Mouse (Mus musculus) embryonic facial prominence, embryonic 10.5 days (tissue): ENCODE results near the gene Prn. TPM values are rescaled to one million over a fixed set of nuclear protein-coding genes. Genes with fewer than 3 reads are reported as not detected.
A peak's percentile ranks its signal among the peaks of the same experiment; 100 is the strongest.

Source experiments
- DNase-seq: peaks from one replicate; pipeline ENCODE4 v3.0.0-alpha.2; 2017; ENCODE audit warnings: low spot score
- H3K27ac ChIP-seq: fragments of 300-500 bp; sonication (generic); replicated peaks from 2 replicates; pipeline ENCODE4 v1.5.1; 2016; ENCODE audit warnings: mild to moderate bottlenecking
- H3K27me3 ChIP-seq: fragments of 300-500 bp; sonication (generic); replicated peaks from 2 replicates; pipeline ENCODE4 v1.6.1; 2016; ENCODE audit warnings: low read depth, mild to moderate bottlenecking; ENCODE audit not compliant: poor library complexity, severe bottlenecking
- H3K36me3 ChIP-seq: fragments of 300-500 bp; sonication (generic); replicated peaks from 2 replicates; pipeline ENCODE4 v1.6.1; 2016; ENCODE audit warnings: mild to moderate bottlenecking, moderate library complexity
- H3K4me1 ChIP-seq: fragments of 300-500 bp; sonication (generic); 2 replicates; pipeline ENCODE4 v1.6.1; 2016
- H3K4me3 ChIP-seq: fragments of 300-500 bp; sonication (generic); 2 replicates; pipeline ENCODE4 v1.5.1; 2016; ENCODE audit warnings: mild to moderate bottlenecking, moderate library complexity
- H3K9me3 ChIP-seq: fragments of 300-500 bp; sonication (generic); 2 replicates; pipeline ENCODE4 v1.6.1; 2016; ENCODE audit warnings: mild to moderate bottlenecking
- WGBS: fragments of 180-500 bp; shearing (Covaris S2); methylation state at CpG from one replicate; pipeline ENCODE4 v1.1.7; 2016; 5-methylcytosine and 5-hydroxymethylcytosine counted together
- polyA plus RNA-seq: library from polyadenylated mRNA; unstranded; fragments of >200 nt; fragmentation: Nextera tagmentation; extraction: Ambion mirVana; gene quantifications from 2 replicates; pipeline ENCODE4 v1.2.1, GENCODE M21; 2016

Gene Prn
- polyA plus RNA-seq, 1 experiment from 2014 or later = not detected

DNA sequence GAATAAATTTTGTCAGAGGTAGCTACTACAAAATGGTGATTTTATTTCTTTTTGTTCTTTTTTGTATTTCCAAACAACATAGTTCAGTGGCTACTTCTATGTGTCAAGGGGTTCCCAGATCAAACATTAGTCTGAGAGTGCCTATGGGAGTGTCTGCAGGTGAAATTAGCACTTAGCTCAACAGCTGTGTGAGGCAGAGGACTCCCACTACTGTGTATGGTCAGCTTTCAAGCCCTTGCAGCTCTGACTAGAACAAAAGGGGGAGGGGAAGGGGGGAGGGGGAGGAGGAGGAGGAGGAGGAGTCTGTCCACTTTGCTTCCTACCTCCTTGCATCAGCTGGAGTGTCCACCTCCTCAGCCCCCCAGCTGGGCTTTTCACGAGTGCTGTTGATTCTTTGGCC is 34.6 kb downstream of the Prn start:
- no peaks in the 10 kb centered on the region for H3K4me1 ChIP-seq
- no peaks in the 10 kb centered on the region for H3K36me3 ChIP-seq
- H3K9me3 ChIP-seq = no peaks in the 10 kb centered on the region
- H3K4me3 ChIP-seq = no peak overlapping the region
- no peaks in the 10 kb centered on the region for H3K27me3 ChIP-seq
- H3K27ac ChIP-seq = no peak overlapping the region
- WGBS = 30% methylated on average over 1 of the region's 1 CpGs
- DNase-seq = no peak

DNA sequence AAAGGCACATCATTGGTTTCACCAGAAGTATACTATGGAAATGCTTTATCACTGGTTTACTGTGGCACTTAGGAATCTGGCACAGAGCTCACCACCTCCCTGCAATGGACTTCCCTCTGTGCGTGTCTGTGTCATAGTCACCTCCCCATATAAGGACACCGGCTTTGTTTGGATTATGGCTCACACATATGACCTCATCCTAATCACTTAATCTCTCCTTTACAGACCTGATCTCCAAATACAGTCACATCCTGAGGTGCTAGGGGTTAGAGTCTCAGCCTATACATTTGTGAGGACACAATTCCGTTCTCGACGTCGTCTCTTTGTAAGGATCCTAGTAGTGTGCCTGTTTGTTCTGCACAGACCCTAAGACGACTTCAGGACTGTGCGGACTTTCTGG is 35.5 kb downstream of the Prn start:
- WGBS = 86% methylated on average over 8 of the region's 8 CpGs
- Histone ChIP-seq H3K36me3 (no peaks in the 10 kb centered on the region), H3K9me3 (no peaks in the 10 kb centered on the region), H3K4me1 (peaks cover 3% of the 10 kb centered on the region; the same call in 1 of the 2 replicates), H3K27ac (no peak overlapping the region), H3K27me3 (peaks cover 2% of the 10 kb centered on the region), H3K4me3 (no peak overlapping the region)
- DNase-seq = no peak

DNA sequence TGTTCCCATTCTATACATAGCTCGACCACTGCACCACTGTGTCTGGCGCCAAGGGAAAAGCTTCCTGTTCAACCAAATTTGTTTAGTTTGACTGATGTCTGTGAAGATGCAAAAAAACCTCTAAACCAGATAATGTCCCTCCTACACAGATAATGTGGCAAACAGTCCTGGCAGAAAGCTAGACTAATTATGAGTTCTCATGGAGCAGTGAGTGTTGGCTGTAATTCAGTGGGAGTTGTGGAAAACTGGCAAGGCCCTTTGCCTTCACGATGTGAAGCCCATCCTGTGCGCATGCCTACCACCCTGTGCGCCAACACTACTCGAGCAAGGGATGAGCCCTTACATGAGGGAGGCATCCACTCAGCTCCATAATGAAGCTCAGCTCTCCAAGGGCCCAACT is 36.0 kb downstream of the Prn start:
- Histone ChIP-seq H3K4me1 (peaks cover 8% of the 10 kb centered on the region), H3K36me3 (no peaks in the 10 kb centered on the region), H3K27ac (no peak overlapping the region), H3K9me3 (no peaks in the 10 kb centered on the region), H3K27me3 (peaks cover 8% of the 10 kb centered on the region), H3K4me3 (no peak overlapping the region)
- WGBS = 87% methylated on average over 6 of the region's 6 CpGs
- no peak for DNase-seq

DNA sequence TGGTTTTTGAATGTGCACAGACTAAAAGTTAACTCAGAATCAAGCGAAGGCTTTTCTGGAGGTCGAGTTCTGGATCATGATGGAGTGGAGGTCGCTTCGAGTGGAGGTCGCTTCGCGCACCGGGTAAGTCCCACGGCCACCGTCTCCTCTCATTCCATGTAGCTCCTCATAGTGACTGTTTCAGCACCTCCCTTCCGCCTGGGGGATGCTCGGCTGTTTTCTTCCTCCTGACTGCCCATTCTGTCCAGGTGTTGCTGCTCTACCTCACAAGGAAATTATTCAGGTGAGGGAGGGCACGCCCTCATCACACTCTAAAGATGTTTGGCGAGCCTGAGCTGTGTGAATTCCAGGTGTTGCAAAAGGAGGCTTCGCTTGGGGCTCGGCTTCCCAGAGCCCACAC is 36.6 kb downstream of the Prn start:
- Histone ChIP-seq H3K9me3 (no peaks in the 10 kb centered on the region), H3K27me3 (peaks cover 14% of the 10 kb centered on the region), H3K27ac (no peak overlapping the region), H3K4me1 (peaks cover 9% of the 10 kb centered on the region), H3K36me3 (no peaks in the 10 kb centered on the region), H3K4me3 (no peak overlapping the region)
- DNase-seq = no peak
- 89% methylated on average over 16 of the region's 16 CpGs for WGBS

DNA sequence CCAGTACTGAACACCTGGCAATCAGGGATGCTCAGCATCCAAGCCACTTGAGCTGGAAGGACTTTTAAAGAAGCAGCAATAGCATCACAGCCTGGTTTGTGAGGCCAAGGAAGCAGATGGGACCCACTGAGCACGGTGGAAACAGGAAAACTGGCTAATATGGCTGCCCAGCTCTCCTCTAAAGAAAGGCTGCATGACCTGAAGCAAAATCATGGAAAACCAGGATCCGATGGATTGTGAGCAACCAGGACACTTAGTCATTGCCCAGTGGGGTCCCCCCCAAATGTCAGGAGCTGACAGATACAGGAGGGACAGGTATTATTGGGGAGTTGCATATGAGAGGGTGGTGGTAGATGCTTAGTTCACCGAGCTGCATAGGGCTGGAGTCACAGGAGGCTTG is 38.4 kb downstream of the Prn start:
- Histone ChIP-seq H3K4me1 (peaks cover 15% of the 10 kb centered on the region), H3K9me3 (no peaks in the 10 kb centered on the region), H3K27ac (no peak overlapping the region), H3K27me3 (peaks cover 32% of the 10 kb centered on the region), H3K4me3 (no peak overlapping the region), H3K36me3 (no peaks in the 10 kb centered on the region)
- DNase-seq = no peak
- WGBS = 82% methylated on average over 3 of the region's 3 CpGs

DNA sequence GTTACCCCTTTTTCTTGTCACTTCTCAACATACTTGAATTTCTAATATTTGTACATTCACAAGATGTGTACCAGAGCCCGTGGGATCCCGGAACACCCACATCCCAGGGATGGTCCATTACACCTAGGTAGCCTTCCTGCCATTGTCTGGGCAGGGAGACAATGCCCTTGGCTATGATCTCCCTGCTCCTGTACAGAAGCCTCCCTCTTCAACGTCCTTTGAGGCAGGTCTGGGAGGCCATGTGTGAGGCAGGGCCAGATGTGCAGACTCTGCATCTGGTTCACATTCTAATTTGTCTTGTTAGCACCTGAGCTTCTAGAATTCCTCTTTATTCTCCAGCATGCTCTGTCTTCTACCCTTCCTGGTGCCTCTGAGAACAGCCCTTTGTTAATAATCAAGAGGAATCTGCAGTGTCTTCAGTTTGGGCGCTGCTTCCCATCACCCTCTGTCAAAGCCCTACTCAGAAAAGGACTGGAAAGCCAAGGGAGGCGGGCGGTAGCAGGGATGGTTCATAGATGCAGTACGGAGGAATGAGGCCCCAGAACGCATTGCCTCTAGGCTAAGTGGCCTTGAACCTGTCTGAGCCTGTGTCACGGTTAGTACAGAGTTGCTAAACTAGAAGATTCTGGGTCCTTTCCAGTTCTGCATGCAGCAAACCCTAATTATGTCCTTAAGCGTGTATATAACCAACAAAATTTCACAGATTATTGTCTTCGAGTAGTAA is 39.3 kb downstream of the Prn start:
- Histone ChIP-seq H3K27ac (no peak overlapping the region), H3K9me3 (no peaks in the 10 kb centered on the region), H3K36me3 (no peaks in the 10 kb centered on the region), H3K27me3 (peaks cover 41% of the 10 kb centered on the region), H3K4me3 (no peak overlapping the region), H3K4me1 (peaks cover 21% of the 10 kb centered on the region)
- 74% methylated on average over 11 of the region's 11 CpGs for WGBS
- DNase-seq = no peak

DNA sequence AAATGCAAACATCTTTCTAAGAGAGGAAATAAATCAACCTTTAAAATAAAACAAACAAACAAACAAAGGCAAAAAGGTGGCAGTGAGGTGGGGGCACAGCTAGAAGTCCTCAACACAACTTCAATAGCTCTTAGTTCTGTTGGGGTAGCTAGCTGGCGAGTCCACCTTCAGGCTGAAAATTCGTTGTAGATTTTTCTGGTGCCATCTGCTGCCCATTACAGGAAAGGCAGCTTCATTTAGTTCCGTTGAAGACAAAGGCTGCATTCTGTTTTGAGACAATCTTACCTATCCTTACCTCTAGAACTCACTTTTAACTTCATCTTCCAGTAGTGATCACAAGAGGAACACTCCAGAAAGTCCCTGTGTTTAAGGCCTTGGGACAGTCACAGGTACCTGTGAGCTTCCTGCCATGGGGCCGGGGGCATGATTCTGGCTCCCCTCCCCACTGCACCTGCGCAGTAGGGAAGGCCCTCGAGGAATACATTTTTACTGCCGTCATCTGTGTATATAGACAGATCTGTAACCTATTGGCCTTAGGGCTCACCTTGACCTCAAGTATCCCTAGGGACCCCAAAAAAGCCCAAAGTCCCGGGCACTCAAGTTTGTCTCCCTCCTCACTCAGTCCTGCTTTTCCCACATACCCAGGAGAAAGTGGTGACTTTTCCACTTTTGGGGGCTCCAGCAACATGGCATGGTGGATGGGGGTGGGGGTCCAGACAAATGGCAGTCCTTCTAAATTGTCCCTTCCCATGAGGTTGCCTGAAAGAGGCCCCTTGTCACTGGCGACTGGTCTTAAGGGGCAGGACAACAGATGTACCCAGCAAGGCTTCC is 40.2 kb downstream of the Prn start:
- peaks cover 50% of the 10 kb centered on the region for H3K27me3 ChIP-seq
- no peak overlapping the region; the same call in 1 of the 2 replicates for H3K27ac ChIP-seq
- H3K4me3 ChIP-seq = no peak overlapping the region
- no peaks in the 10 kb centered on the region for H3K36me3 ChIP-seq
- DNase-seq = peak; percentile 39
- H3K4me1 ChIP-seq = peaks cover 23% of the 10 kb centered on the region
- no peaks in the 10 kb centered on the region for H3K9me3 ChIP-seq
- 46% methylated on average over 9 of the region's 9 CpGs for WGBS

DNA sequence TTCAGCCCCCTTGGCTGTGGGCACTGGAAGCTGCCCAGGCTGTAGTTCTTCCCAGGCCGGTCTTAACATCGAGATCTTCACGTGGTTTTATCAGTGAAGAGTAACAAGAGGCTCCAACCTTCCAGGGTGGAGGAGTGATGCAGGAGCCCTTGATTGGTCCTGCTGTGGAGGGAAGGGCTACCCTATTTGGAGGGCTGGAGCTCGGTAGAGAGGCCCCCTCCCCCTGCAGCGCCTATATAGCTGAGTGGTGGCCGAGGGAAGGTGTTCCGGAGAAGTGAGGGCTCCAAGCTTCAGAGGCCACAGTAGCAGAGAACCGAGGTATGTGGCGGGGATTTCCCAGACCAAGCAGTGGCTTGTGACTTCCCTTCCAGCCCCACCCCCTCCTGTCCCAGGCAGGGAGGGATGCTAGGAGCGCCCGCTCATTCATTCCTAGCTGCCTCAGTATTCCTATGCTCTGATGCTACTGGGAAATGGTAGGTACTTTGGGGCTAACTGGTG is 40.9 kb downstream of the Prn start, which contains the start of gene Prnd:
Gene Prnd, plus strand, starts transcription at position 264 of the 498 bp plus-strand sequence.
- peaks cover 51% of the 10 kb centered on the region for H3K27me3 ChIP-seq
- 8% methylated on average over 11 of the region's 11 CpGs for WGBS

DNA sequence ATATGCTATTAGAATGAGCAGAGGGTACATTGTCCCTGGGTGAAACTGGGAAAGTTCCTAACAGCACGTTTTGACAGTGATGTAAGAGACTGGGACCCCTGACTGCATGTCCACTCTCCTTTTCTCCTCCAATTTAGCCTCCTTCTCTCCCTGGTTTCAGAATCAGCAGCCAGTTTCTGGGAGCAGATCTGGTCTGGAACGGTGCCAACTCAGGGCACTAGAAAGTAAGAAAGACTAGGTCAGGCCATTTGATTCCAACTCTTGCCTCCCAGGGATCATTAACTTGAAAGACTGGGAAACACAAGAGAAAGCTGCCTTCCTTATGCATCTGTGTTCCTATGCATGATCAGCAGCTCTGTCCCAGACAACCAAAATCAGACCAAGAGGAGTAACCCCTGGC is 42.7 kb downstream of the Prn start:
- Histone ChIP-seq H3K9me3 (no peaks in the 10 kb centered on the region), H3K27ac (no peak overlapping the region), H3K4me1 (peaks cover 27% of the 10 kb centered on the region), H3K27me3 (peaks cover 60% of the 10 kb centered on the region), H3K4me3 (no peak overlapping the region), H3K36me3 (no peaks in the 10 kb centered on the region)
- no peak for DNase-seq
- WGBS = 70% methylated on average over 2 of the region's 2 CpGs

More for the DNA sequence above, 40.9 kb downstream of the Prn start, which contains the start of gene Prnd:
- H3K4me1 ChIP-seq = peaks cover 27% of the 10 kb centered on the region
- no peaks in the 10 kb centered on the region for H3K9me3 ChIP-seq
- no peak within 1 kb of the TSS; the same call in 1 of the 2 replicates for H3K27ac ChIP-seq
- H3K36me3 ChIP-seq = no peaks in the 10 kb centered on the region
- peak; percentile 36 for DNase-seq
- H3K4me3 ChIP-seq = 0 out of 2 replicates have a peak within 1 kb of the TSS, but pooled peaks have one; percentile 11

DNA sequence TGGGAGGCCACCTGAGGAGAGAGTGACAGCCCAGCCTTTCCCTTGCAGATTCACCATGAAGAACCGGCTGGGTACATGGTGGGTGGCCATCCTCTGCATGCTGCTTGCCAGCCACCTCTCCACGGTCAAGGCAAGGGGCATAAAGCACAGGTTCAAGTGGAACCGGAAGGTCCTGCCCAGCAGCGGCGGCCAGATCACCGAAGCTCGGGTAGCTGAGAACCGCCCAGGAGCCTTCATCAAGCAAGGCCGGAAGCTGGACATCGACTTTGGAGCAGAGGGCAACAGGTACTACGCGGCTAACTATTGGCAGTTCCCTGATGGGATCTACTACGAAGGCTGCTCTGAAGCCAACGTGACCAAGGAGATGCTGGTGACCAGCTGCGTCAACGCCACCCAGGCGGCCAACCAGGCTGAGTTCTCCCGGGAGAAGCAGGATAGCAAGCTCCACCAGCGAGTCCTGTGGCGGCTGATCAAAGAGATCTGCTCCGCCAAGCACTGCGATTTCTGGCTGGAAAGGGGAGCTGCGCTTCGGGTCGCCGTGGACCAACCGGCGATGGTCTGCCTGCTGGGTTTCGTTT is 43.3 kb downstream of the Prn start:
- no peaks in the 10 kb centered on the region for H3K36me3 ChIP-seq
- peak; percentile 43 for DNase-seq
- peaks cover 60% of the 10 kb centered on the region for H3K27me3 ChIP-seq
- peak overlapping the region; percentile 30 for H3K4me3 ChIP-seq
- no peak overlapping the region for H3K27ac ChIP-seq
- 17% methylated on average over 29 of the region's 29 CpGs for WGBS
- H3K9me3 ChIP-seq = no peaks in the 10 kb centered on the region
- H3K4me1 ChIP-seq = peaks cover 27% of the 10 kb centered on the region

DNA sequence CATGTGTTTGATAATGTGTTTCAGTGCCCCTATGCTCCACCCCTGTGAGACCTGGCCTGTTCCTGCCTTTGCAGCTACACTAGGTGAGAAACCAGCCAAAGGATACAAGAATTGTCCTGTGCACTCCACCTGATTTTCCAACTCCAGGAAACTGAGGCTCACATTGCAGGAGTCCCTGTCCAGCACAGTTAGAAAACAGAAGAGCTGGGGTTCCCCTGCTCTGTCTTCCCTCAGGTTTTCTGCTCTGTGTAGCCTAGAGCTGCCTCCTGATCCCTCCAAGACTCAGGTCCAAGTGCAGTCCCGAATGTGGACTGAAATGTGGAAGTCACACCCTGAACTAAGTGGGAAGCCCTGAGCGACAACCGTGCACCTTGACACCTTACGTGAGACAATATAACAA is 44.0 kb downstream of the Prn start:
- Histone ChIP-seq H3K4me3 (peak overlapping the region; percentile 30; the same call in 1 of the 2 replicates), H3K27me3 (peaks cover 60% of the 10 kb centered on the region), H3K27ac (no peak overlapping the region), H3K9me3 (no peaks in the 10 kb centered on the region), H3K4me1 (peaks cover 27% of the 10 kb centered on the region), H3K36me3 (no peaks in the 10 kb centered on the region)
- DNase-seq = no peak
- 89% methylated on average over 4 of the region's 4 CpGs for WGBS

DNA sequence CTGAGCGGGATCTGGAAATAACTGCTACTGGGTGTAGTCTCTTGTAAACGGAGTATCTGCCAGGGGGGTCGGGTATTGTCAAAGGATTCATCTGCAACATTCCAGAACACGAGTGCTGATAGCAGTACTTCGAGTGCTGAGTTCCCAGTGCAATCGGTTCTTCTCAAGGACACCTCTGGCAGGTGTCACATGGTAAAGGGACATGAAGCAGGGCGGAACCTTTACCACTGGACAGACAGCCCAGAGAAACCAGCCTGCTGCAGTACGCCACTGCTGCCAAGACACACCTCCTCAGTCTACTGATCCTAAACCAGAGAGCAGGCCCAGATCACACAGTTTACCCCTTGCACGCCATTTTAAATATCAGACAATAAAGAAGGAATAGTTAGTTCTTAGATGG is 45.1 kb downstream of the Prn start:
- H3K27ac ChIP-seq = no peak overlapping the region
- H3K36me3 ChIP-seq = no peaks in the 10 kb centered on the region
- peaks cover 27% of the 10 kb centered on the region for H3K4me1 ChIP-seq
- 64% methylated on average over 9 of the region's 9 CpGs for WGBS
- H3K9me3 ChIP-seq = no peaks in the 10 kb centered on the region
- H3K27me3 ChIP-seq = peaks cover 60% of the 10 kb centered on the region
- peak overlapping the region; percentile 52 for H3K4me3 ChIP-seq
- DNase-seq = no peak
